Mouse (Mus musculus): ENCODE results near the gene Tox3. TPM values are rescaled to one million over a fixed set of nuclear protein-coding genes. Genes with fewer than 3 reads are reported as not detected.
A peak's percentile ranks its signal among the peaks of the same experiment; 100 is the strongest.

The Tox3 gene
- total and polyA plus RNA-seq, 2 experiments from 2014 or later: 31.0 to 46.1 TPM

DNA sequence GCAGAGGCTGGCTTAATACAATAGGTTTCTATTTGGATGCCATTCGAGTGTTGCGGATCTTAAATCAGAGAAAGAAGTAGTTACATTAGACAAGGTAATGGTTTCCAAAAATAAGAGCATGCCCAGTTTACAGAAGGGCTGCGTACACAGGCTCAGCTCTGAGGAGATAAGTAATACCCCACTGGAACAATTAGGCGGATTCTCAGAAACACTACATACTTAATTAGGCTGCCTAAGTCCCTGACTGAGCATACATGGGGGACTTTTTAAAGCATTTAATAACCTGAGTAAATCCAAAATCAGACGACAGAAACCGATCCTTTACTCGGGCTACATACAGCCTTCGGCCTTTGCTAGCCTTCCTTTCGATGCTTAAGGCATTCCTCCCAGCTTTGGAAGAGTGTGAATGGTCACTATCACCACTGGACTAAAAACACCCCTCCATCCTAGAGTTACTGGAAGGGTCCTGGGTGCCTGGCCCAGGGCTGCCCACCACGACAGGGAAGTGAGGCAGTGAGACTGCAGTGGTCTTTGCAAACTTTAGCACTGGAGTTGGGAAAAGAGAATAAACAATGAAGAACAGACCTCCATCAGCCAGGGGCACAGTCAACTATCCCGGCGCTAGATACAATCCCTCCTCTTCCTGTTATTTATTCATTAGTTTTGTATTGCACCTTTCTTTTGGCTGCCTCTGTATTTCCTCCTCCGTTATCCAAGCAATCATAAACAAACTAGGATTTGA is 1.8 kb downstream of the Tox3 start:
- H3K9ac ChIP-seq (replicated peaks; ENCODE audit: low read length, poor library complexity, severe bottlenecking): peak overlapping the region; percentile 95
- H3K27ac ChIP-seq (ENCODE audit: low read depth, low read length): peak overlapping the region; percentile 89
- no peak for TF ChIP-seq CTCF (IDR thresholded peaks at IDR 0.05)
- no peaks in the 10 kb centered on the region for H3K9me3 ChIP-seq (ENCODE audit: low read length)
- H3K36me3 ChIP-seq (ENCODE audit: insufficient read depth, low read length): no peaks in the 10 kb centered on the region
- H3K4me1 ChIP-seq (ENCODE audit: insufficient read depth, low read length): no peaks in the 10 kb centered on the region
- no peaks in the 10 kb centered on the region for H3K27me3 ChIP-seq (ENCODE audit: insufficient read depth, low read length)
- peak overlapping the region; percentile 79 for H3K4me2 ChIP-seq (ENCODE audit: low read depth, low read length, poor library complexity, severe bottlenecking)
- DNase-seq (ENCODE audit: low spot score) (peak; percentile 27), ATAC-seq (ENCODE audit: low FRiP score) (no peak)
- peak overlapping the region; percentile 82 for H3K4me3 ChIP-seq (ENCODE audit: low read depth, low read length)
- 8% methylated on average over 13 of the region's 13 CpGs for WGBS

DNA sequence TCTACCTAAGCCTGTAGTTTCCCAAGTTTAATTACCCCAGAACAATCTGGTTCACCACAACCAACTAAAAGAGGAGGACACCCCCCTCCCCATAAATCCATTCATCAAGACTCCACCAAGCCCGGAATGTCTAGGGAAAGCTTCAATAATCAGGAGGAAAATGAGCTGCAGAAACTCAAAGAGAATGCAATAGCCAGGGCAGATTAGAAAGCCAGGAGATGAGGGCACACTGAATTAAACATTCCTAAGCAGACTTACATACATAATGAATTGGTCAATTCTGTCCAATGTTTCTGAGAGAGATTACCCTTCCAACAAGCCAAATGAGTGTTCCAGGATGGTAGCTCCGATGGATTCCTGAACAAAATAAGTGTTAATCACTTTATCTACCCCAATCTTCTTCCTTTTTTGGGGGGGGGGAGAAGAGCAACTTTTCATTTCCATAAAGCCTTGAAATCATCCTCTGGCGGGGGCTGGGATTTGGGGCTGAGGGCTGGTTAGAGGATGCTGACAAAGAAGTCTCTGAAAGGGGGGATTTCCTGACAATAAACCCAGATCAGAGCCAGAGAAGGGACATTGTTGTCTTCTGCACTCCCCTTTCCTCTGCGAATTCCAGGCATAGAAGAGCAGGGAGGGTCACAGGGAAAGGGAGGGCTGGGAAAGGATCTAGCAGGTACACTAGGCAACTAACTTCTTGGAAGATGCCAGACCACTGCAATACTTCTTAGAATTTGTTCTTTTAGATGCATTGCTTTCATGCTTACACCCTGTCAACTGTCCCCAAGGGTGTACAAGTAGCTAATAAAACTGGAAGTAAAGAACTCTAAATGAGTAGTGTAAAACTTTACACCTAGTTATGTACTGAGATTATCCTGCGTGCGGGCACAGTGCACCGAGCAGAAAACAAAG is 17.5 kb downstream of the Tox3 start:
- ATAC-seq (ENCODE audit: low FRiP score) (no peak), DNase-seq (ENCODE audit: low spot score) (no peak)
- 38% methylated on average over 7 of the region's 7 CpGs for WGBS
- no peak overlapping the region for H3K27ac ChIP-seq (ENCODE audit: low read depth, low read length)
- TF ChIP-seq CTCF (IDR thresholded peaks at IDR 0.05): no peak
- H3K9ac ChIP-seq (replicated peaks; ENCODE audit: low read length, poor library complexity, severe bottlenecking): no peak overlapping the region
- H3K9me3 ChIP-seq (ENCODE audit: low read length): no peaks in the 10 kb centered on the region
- H3K4me1 ChIP-seq (ENCODE audit: insufficient read depth, low read length): peaks cover 4% of the 10 kb centered on the region; the same call in 1 of the 2 replicates
- no peak overlapping the region for H3K4me2 ChIP-seq (ENCODE audit: low read depth, low read length, poor library complexity, severe bottlenecking)
- 0 out of 2 replicates have a peak, but pooled peaks cover 2% of the 10 kb centered on the region for H3K36me3 ChIP-seq (ENCODE audit: insufficient read depth, low read length)
- H3K27me3 ChIP-seq (ENCODE audit: insufficient read depth, low read length): no peaks in the 10 kb centered on the region
- no peak overlapping the region for H3K4me3 ChIP-seq (ENCODE audit: low read depth, low read length)

DNA sequence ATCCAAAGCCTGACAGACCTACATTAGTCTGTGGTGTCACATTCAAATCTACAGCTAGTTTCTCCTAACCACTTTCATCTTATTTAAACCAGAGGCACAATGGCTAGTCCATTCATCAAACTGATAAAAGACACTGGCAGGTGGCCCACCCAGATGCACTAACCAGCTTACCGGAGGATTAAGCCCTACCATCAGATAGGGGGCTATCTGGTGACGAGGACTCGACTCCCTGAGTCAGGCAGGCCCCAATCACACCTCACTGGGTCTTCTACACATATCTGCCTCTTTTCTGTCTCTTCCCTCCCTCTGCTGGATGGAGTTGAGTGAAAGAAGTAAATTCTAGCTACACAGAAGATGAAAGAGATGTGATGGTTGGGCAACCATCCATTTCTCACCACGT is 24.3 kb downstream of the Tox3 start:
- Histone ChIP-seq H3K4me3 (ENCODE audit: low read depth, low read length) (no peak overlapping the region), H3K9ac (replicated peaks; ENCODE audit: low read length, poor library complexity, severe bottlenecking) (no peak overlapping the region), H3K27ac (ENCODE audit: low read depth, low read length) (no peak overlapping the region), H3K27me3 (ENCODE audit: insufficient read depth, low read length) (no peaks in the 10 kb centered on the region), H3K4me1 (ENCODE audit: insufficient read depth, low read length) (peaks cover 13% of the 10 kb centered on the region), H3K4me2 (ENCODE audit: low read depth, low read length, poor library complexity, severe bottlenecking) (no peak overlapping the region), H3K36me3 (ENCODE audit: insufficient read depth, low read length) (no peaks in the 10 kb centered on the region), H3K9me3 (ENCODE audit: low read length) (no peaks in the 10 kb centered on the region)
- no peak for DNase-seq (ENCODE audit: low spot score)
- WGBS: 16% methylated on average over 4 of the region's 4 CpGs
- TF ChIP-seq CTCF (IDR thresholded peaks at IDR 0.05): 0 out of 2 replicates have a peak, but pooled peaks have one; percentile 24
- no peak for ATAC-seq (ENCODE audit: low FRiP score)

- Histone ChIP-seq H3K9ac (replicated peaks; ENCODE audit: low read length, poor library complexity, severe bottlenecking) (no peak overlapping the region), H3K36me3 (ENCODE audit: insufficient read depth, low read length) (no peaks in the 10 kb centered on the region), H3K27ac (ENCODE audit: low read depth, low read length) (no peak overlapping the region), H3K27me3 (ENCODE audit: insufficient read depth, low read length) (no peaks in the 10 kb centered on the region), H3K4me1 (ENCODE audit: insufficient read depth, low read length) (peaks cover 13% of the 10 kb centered on the region), H3K9me3 (ENCODE audit: low read length) (no peaks in the 10 kb centered on the region), H3K4me3 (ENCODE audit: low read depth, low read length) (no peak overlapping the region), H3K4me2 (ENCODE audit: low read depth, low read length, poor library complexity, severe bottlenecking) (no peak overlapping the region)
- 54% methylated on average over 8 of the region's 8 CpGs for WGBS
- no peak for DNase-seq (ENCODE audit: low spot score)
- no peak for ATAC-seq (ENCODE audit: low FRiP score)
- no peak for TF ChIP-seq CTCF (IDR thresholded peaks at IDR 0.05)
Observed at GRCm38 (mm10) chr8:90322701-90323439, 25.3 kb downstream of the Tox3 start.

DNA sequence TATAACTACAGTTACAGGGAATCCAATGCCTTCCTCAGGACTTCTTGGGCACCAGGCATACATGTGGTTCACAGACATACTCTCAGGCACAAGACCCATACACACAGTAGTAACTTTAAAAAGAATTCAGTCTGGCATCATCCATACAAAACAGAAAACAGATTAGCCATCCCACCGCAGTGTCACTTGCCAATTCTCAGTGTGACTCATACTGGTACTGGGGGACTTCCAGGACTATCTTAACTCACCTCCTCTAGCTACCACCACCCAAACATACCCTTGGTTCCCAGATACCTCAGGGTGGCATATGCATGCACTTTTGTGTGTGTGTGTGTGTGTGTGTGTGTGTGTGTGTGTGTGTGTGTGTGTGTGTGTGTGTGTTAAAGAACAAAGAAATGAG is 26.9 kb downstream of the Tox3 start:
- Histone ChIP-seq H3K4me2 (ENCODE audit: low read depth, low read length, poor library complexity, severe bottlenecking) (no peak overlapping the region), H3K27ac (ENCODE audit: low read depth, low read length) (no peak overlapping the region), H3K4me1 (ENCODE audit: insufficient read depth, low read length) (peaks cover 13% of the 10 kb centered on the region), H3K9ac (replicated peaks; ENCODE audit: low read length, poor library complexity, severe bottlenecking) (no peak overlapping the region), H3K4me3 (ENCODE audit: low read depth, low read length) (no peak overlapping the region), H3K36me3 (ENCODE audit: insufficient read depth, low read length) (no peaks in the 10 kb centered on the region), H3K27me3 (ENCODE audit: insufficient read depth, low read length) (no peaks in the 10 kb centered on the region), H3K9me3 (ENCODE audit: low read length) (no peaks in the 10 kb centered on the region)
- 94% methylated on average over 1 of the region's 1 CpGs for WGBS
- no peak for DNase-seq (ENCODE audit: low spot score)
- no peak for TF ChIP-seq CTCF (IDR thresholded peaks at IDR 0.05)
- no peak for ATAC-seq (ENCODE audit: low FRiP score)
